Mouse (Mus musculus) forebrain, embryonic 11.5 days (tissue): ENCODE results near the gene Dip2c. TPM values are rescaled to one million over a fixed set of nuclear protein-coding genes. Genes with fewer than 3 reads are reported as not detected.

ENCODE experiments used
- ATAC-seq: fragments of 200-750 bp; cut with Nextera tagmentation; replicated peaks from 2 replicates; pipeline ENCODE4 v1.8.0; 2017; ENCODE audit warnings: moderate TSS enrichment; ENCODE audit not compliant: low FRiP score
- DNase-seq: peaks from one replicate; pipeline ENCODE4 v3.0.0-alpha.2; 2017; ENCODE audit warnings: low spot score
- H3K27ac ChIP-seq: fragments of 300-500 bp; sonication (generic); 2 replicates; pipeline ENCODE4 v1.5.1; 2014; ENCODE audit warnings: low read depth, low read length
- H3K27me3 ChIP-seq: fragments of 300-500 bp; sonication (generic); 2 replicates; pipeline ENCODE4 v1.6.1; 2014; ENCODE audit warnings: mild to moderate bottlenecking, low read length, mixed read lengths; ENCODE audit not compliant: control insufficient read depth, insufficient read depth
- H3K36me3 ChIP-seq: fragments of 300-500 bp; sonication (generic); 2 replicates; pipeline ENCODE4 v1.6.1; 2014; ENCODE audit warnings: mild to moderate bottlenecking, low read length, moderate library complexity, mixed read lengths; ENCODE audit not compliant: control insufficient read depth, insufficient read depth
- H3K4me1 ChIP-seq: fragments of 300-500 bp; sonication (generic); replicated peaks from 2 replicates; pipeline ENCODE4 v1.6.1; 2014; ENCODE audit warnings: low read length, mixed read lengths; ENCODE audit not compliant: control insufficient read depth, insufficient read depth
- H3K4me2 ChIP-seq: fragments of 300-500 bp; sonication (generic); 2 replicates; pipeline ENCODE4 v1.6.1; 2014; ENCODE audit warnings: low read depth, mild to moderate bottlenecking, low read length, moderate library complexity, mixed read lengths; ENCODE audit not compliant: severe bottlenecking
- H3K4me3 ChIP-seq: fragments of 300-500 bp; sonication (generic); 2 replicates; pipeline ENCODE4 v1.5.1; 2014; ENCODE audit warnings: low read depth, low read length
- H3K9ac ChIP-seq: fragments of 300-500 bp; sonication (generic); 2 replicates; pipeline ENCODE4 v1.6.1; 2014; ENCODE audit warnings: low read length
- H3K9me3 ChIP-seq: fragments of 300-500 bp; sonication (generic); 2 replicates; pipeline ENCODE4 v1.6.1; 2016; ENCODE audit warnings: low read length, mixed read lengths; ENCODE audit not compliant: control insufficient read depth
- WGBS: fragments of 180-500 bp; shearing (Covaris S2); extraction: QIAGEN DNeasy Blood & Tissue Kit; methylation state at CpG from one replicate; pipeline ENCODE4 v1.1.7; 2014; 5-methylcytosine and 5-hydroxymethylcytosine counted together
- polyA plus RNA-seq: library from polyadenylated mRNA; unstranded; fragments of >200 nt; fragmentation: Nextera tagmentation; extraction: Ambion mirVana; gene quantifications from 2 replicates; pipeline ENCODE4 v1.2.1, GENCODE M21; 2014

The Dip2c gene
- polyA plus RNA-seq = 9.0 and 9.9 TPM in 2 replicates

GRCm38 (mm10) chr13:9276322-9276855 lies at the start of gene Dip2c:
Dip2c (plus strand) TSS chr13:9276528.
- WGBS = under 1% methylated on average over 61 of the region's 67 CpGs
- Histone ChIP-seq H3K9ac (peak within 1 kb of the TSS; percentile 95), H3K36me3 (no peaks in the 10 kb centered on the region), H3K4me3 (peak within 1 kb of the TSS; percentile 84), H3K27me3 (no peaks in the 10 kb centered on the region), H3K4me2 (peak within 1 kb of the TSS; percentile 76), H3K27ac (peak within 1 kb of the TSS; percentile 95), H3K9me3 (no peaks in the 10 kb centered on the region), H3K4me1 (peaks cover 2% of the 10 kb centered on the region; the same call in 1 of the 2 replicates)
- DNase-seq = peak; percentile 93
- ATAC-seq = peak; percentile 93

GRCm38 (mm10) chr13:9227078-9227477 lies 49.2 kb upstream of the Dip2c start:
- WGBS = 72% methylated on average over 5 of the region's 5 CpGs
- Histone ChIP-seq H3K27me3 (no peaks in the 10 kb centered on the region), H3K4me2 (no peak overlapping the region), H3K27ac (no peak overlapping the region), H3K36me3 (no peaks in the 10 kb centered on the region), H3K4me1 (no peaks in the 10 kb centered on the region), H3K4me3 (no peak overlapping the region), H3K9ac (no peak overlapping the region), H3K9me3 (no peaks in the 10 kb centered on the region)
- ATAC-seq (no peak), DNase-seq (no peak)

- no peak overlapping the region for H3K4me2 ChIP-seq
- H3K4me1 ChIP-seq = no peaks in the 10 kb centered on the region; the same call in 1 of the 2 replicates
- H3K36me3 ChIP-seq = no peaks in the 10 kb centered on the region
- no peak overlapping the region for H3K4me3 ChIP-seq
- WGBS = 91% methylated on average over 7 of the region's 7 CpGs
- H3K27ac ChIP-seq = no peak overlapping the region
- no peaks in the 10 kb centered on the region for H3K27me3 ChIP-seq
- H3K9ac ChIP-seq = no peak overlapping the region
- DNase-seq = peak; percentile 6
- no peaks in the 10 kb centered on the region for H3K9me3 ChIP-seq
- ATAC-seq = no peak
Observed at GRCm38 (mm10) chr13:9237495-9237894, 38.8 kb upstream of the Dip2c start.

- H3K9ac ChIP-seq = no peak overlapping the region
- H3K9me3 ChIP-seq = no peaks in the 10 kb centered on the region
- no peak overlapping the region for H3K27ac ChIP-seq
- 88% methylated on average over 5 of the region's 5 CpGs for WGBS
- ATAC-seq (no peak), DNase-seq (peak; percentile 24)
- H3K4me3 ChIP-seq = no peak overlapping the region
- no peaks in the 10 kb centered on the region for H3K27me3 ChIP-seq
- H3K4me1 ChIP-seq = no peaks in the 10 kb centered on the region
- no peaks in the 10 kb centered on the region for H3K36me3 ChIP-seq
- no peak overlapping the region for H3K4me2 ChIP-seq
Observed at GRCm38 (mm10) chr13:9239127-9239526, 37.2 kb upstream of the Dip2c start.

- Histone ChIP-seq H3K36me3 (no peaks in the 10 kb centered on the region), H3K4me3 (no peak overlapping the region), H3K27me3 (no peaks in the 10 kb centered on the region), H3K9ac (no peak overlapping the region), H3K4me1 (no peaks in the 10 kb centered on the region), H3K4me2 (no peak overlapping the region), H3K9me3 (no peaks in the 10 kb centered on the region), H3K27ac (no peak overlapping the region)
- WGBS = 94% methylated on average over 12 of the region's 12 CpGs
- ATAC-seq (no peak), DNase-seq (peak; percentile 13)
Observed at GRCm38 (mm10) chr13:9239631-9240236, 36.6 kb upstream of the Dip2c start.

- no peak for DNase-seq
- 82% methylated on average over 4 of the region's 4 CpGs for WGBS
- ATAC-seq = no peak
- Histone ChIP-seq H3K36me3 (no peaks in the 10 kb centered on the region), H3K9me3 (no peaks in the 10 kb centered on the region), H3K4me2 (no peak overlapping the region), H3K9ac (no peak overlapping the region), H3K27ac (no peak overlapping the region), H3K4me3 (no peak overlapping the region), H3K4me1 (no peaks in the 10 kb centered on the region), H3K27me3 (no peaks in the 10 kb centered on the region)
Observed at GRCm38 (mm10) chr13:9261748-9262147, 14.6 kb upstream of the Dip2c start.

GRCm38 (mm10) chr13:9265516-9265915 lies 10.8 kb upstream of the Dip2c start:
- H3K9ac ChIP-seq = no peak overlapping the region
- H3K4me3 ChIP-seq = no peak overlapping the region
- H3K27ac ChIP-seq = no peak overlapping the region
- ATAC-seq (no peak), DNase-seq (no peak)
- H3K9me3 ChIP-seq = no peaks in the 10 kb centered on the region
- H3K4me1 ChIP-seq = no peaks in the 10 kb centered on the region
- no peak overlapping the region for H3K4me2 ChIP-seq
- no peaks in the 10 kb centered on the region for H3K36me3 ChIP-seq
- WGBS = 96% methylated on average over 4 of the region's 5 CpGs
- no peaks in the 10 kb centered on the region for H3K27me3 ChIP-seq

- Histone ChIP-seq H3K27ac (peak overlapping the region; percentile 95), H3K27me3 (no peaks in the 10 kb centered on the region), H3K36me3 (no peaks in the 10 kb centered on the region), H3K4me3 (peak overlapping the region; percentile 84), H3K4me2 (peak overlapping the region; percentile 76), H3K4me1 (peaks cover 2% of the 10 kb centered on the region; the same call in 1 of the 2 replicates), H3K9me3 (no peaks in the 10 kb centered on the region), H3K9ac (peak overlapping the region; percentile 95)
- ATAC-seq (peak; percentile 82), DNase-seq (peak; percentile 85)
- WGBS = 0% methylated on average over 28 of the region's 75 CpGs
Observed at GRCm38 (mm10) chr13:9276856-9277620, 710 bp downstream of the Dip2c start.
